Mouse (Mus musculus) spleen, adult 2 months (tissue): ENCODE measurements at regions not wholly inside any gene's neighbourhood (a gene's known extent, or its start where the extent isn't known, plus 50 kb on each side); places are given as distances from the start of the nearest gene placed in this dataset.

Source experiments
- DNase-seq, 2 experiments: peaks; one replicate each; pipeline versions ENCODE4 v3.0.0 to v3.0.0-alpha.2; 2012 to 2021; ENCODE audit warnings: low spot score in 2 of 2, low read depth in 1 of 2
- H3K27ac ChIP-seq: fragments of 200-500 bp; 2 replicates; pipeline ENCODE4 v1.5.1; 2012; ENCODE audit warnings: low read length, inconsistent platforms; ENCODE audit not compliant: insufficient read depth
- H3K27me3 ChIP-seq: fragments of 200-500 bp; 2 replicates; pipeline ENCODE4 v1.6.1; 2012; ENCODE audit warnings: mild to moderate bottlenecking, moderate library complexity, low read length, inconsistent platforms; ENCODE audit not compliant: control insufficient read depth, insufficient read depth
- H3K36me3 ChIP-seq: fragments of 200-500 bp; 2 replicates; pipeline ENCODE4 v1.6.1; 2012; ENCODE audit warnings: mild to moderate bottlenecking, low read length, inconsistent platforms; ENCODE audit not compliant: control insufficient read depth, insufficient read depth
- H3K4me1 ChIP-seq: fragments of 200-500 bp; 2 replicates; pipeline ENCODE4 v1.6.1; 2011; ENCODE audit warnings: inconsistent platforms; ENCODE audit not compliant: control insufficient read depth, insufficient read depth, insufficient read length
- H3K4me3 ChIP-seq: fragments of 200-500 bp; 2 replicates; pipeline ENCODE4 v1.5.1; 2011; ENCODE audit warnings: mild to moderate bottlenecking, inconsistent platforms; ENCODE audit not compliant: insufficient read depth, insufficient read length; ENCODE audit errors: extremely low read depth
- CTCF ChIP-seq: fragments of 200-500 bp; IDR thresholded peaks from 2 replicates; pipeline ENCODE4 v1.5.1; 2011; ENCODE audit warnings: mild to moderate bottlenecking, inconsistent platforms; ENCODE audit not compliant: insufficient read depth, insufficient read length, insufficient replicate concordance; ENCODE audit errors: extremely low read depth
- POLR2A ChIP-seq: fragments of 200-500 bp; IDR thresholded peaks from 2 replicates; pipeline ENCODE4 v1.6.1; 2011; ENCODE audit warnings: low read depth, low read length, inconsistent platforms
- WGBS: fragments of 180-500 bp; shearing (Covaris S2); methylation state at CpG from one replicate; pipeline ENCODE4 v1.1.7; 2018; 5-methylcytosine and 5-hydroxymethylcytosine counted together

DNA sequence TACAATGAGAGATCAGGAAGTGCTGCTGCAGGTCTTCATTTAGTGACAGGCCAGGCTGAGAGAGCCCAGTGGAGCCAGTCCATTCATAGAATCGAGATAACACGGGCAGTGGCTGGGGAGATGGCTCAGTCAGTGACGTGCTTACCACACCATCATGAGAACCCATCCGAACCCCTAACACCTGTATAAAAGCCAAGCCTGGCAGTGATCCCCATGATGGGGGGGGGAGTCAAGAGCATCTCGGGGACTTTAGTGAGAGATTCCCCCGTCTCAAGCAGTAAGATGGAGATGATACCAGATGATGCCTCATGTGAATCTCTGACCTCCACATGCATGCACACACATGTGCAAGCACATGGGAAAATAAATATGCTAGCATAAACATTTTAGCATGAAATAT, 99.7 kb upstream of the Rbms3 start:
- TF ChIP-seq POLR2A (no peak), CTCF (no peak)
- WGBS = 92% methylated on average over 6 of the region's 6 CpGs
- Histone ChIP-seq H3K27me3 (no peaks in the 10 kb centered on the region), H3K4me1 (no peaks in the 10 kb centered on the region), H3K4me3 (no peak overlapping the region), H3K27ac (no peak overlapping the region), H3K36me3 (no peaks in the 10 kb centered on the region)
- no peak for DNase-seq

DNA sequence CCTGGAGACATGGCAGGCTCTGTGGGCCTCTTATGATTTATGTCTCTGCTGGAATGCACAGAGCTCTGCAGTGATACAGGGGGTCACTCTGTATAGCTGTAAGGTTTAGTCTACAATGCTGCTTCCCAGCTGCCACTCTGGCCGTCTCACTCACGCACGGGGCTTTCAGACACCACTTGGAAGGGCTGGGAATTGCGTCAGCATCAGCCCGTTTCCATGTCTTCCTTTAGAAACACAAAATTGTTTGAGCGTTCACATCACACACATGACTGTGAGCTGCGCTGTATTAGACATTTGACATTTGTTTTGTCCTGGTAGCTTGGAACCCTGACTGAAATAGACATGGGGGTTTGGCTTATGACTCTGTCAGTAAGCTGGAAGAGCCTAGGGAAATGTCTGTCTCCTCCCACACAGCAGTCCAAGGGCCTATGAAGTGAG, 90.5 kb upstream of the Rbms3 start:
- Histone ChIP-seq H3K27ac (no peak overlapping the region), H3K4me3 (no peak overlapping the region), H3K27me3 (no peaks in the 10 kb centered on the region), H3K36me3 (no peaks in the 10 kb centered on the region), H3K4me1 (no peaks in the 10 kb centered on the region)
- TF ChIP-seq POLR2A = no peak
- no peak for TF ChIP-seq CTCF
- DNase-seq = no peak
- 88% methylated on average over 7 of the region's 7 CpGs for WGBS

DNA sequence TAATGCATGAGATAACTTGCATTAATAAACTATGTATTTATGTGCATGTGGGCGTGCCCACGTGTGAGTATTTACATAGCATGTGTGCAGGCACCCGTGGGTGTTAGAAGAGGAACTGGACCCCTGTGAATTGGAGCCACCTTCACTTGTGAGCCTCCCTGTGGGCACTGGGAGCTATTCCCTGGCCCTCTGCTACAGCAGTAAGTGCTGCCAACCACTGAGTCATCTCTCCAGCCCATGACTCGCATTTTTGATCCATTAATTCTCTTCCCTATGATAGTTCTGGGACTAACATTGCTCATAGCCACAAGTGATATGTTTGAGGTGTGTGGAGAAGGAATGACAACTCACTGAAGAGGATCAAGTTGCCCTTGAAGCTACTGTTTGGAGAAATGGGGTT, 87.6 kb upstream of the Rbms3 start:
- H3K27ac ChIP-seq = no peak overlapping the region
- no peak for DNase-seq
- H3K4me3 ChIP-seq = no peak overlapping the region
- H3K27me3 ChIP-seq = no peaks in the 10 kb centered on the region
- WGBS = 72% methylated on average over 4 of the region's 4 CpGs
- no peak for TF ChIP-seq POLR2A
- no peaks in the 10 kb centered on the region for H3K36me3 ChIP-seq
- no peaks in the 10 kb centered on the region for H3K4me1 ChIP-seq

DNA sequence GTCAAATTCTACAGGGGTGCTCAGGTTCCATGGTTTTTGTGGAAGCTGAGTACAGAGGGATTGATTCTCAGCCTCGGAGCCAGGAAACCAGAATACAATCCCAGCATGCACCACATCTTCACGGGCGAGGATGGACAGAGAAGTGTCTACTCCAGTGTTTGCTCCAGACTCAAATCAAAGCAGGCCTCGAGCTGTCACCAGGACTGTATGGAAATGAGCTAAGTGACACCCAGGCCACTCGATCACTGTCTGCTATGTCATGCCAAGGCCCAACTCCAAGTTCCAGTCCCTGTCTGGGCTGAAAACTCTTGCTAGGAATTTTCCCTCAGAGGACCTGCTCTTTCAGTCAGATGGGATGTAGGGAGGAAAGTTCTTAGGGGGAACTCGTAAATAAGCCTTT, 86.8 kb upstream of the Rbms3 start:
- WGBS = 89% methylated on average over 6 of the region's 6 CpGs
- no peak for TF ChIP-seq CTCF
- no peak for TF ChIP-seq POLR2A
- Histone ChIP-seq H3K4me3 (no peak overlapping the region), H3K27ac (no peak overlapping the region), H3K4me1 (no peaks in the 10 kb centered on the region), H3K27me3 (no peaks in the 10 kb centered on the region), H3K36me3 (no peaks in the 10 kb centered on the region)
- DNase-seq = no peak

DNA sequence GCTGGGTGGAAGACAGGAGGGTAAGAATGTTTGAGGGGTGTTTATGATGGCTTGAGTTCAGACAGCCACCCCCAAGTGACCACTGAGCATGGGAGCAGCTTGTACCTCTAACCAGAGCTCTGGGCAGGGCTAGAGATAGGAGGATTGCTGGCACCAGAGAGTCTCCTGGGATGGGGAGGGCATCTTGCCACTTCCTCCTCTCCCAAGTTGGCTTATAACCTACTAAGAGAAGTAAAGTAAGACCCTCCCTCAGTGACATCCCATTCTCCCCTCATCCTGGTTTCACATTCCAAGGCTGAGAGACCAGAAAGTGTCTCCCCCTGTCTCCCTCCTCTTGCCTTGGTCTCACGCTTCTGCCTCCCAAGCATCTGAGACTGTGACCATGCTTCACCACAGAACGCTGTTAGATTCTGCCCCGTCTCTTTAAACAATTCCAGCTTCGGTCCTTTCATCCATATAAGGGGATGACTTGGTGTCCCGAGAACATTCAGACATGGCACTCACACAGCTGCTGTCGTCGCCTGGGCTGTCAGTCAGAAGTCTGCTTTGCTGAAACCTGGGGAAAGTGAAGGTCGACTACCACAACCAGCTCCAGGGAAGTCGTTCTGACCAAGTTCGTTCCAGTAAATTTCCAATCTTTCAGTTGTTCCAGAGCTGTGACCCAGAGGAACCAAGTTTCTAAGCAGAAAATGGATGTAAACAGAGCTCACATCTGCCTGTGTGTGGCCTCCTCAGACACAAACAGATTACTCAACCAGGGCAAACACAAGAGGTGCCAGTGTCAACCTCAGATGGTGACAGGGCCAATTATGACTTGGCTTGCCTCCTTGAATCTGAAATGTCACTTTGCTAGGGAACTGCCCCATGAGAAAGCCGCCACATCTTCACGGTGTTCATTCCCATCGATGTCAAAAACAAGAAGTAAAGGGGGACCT, 85.3 kb upstream of the Rbms3 start:
- no peak overlapping the region for H3K4me3 ChIP-seq
- H3K4me1 ChIP-seq = no peaks in the 10 kb centered on the region
- no peaks in the 10 kb centered on the region for H3K27me3 ChIP-seq
- no peaks in the 10 kb centered on the region for H3K36me3 ChIP-seq
- 87% methylated on average over 13 of the region's 13 CpGs for WGBS
- no peak overlapping the region for H3K27ac ChIP-seq
- TF ChIP-seq CTCF (no peak), POLR2A (no peak)
- no peak for DNase-seq

GRCm38 (mm10) chr9:117713121-117713520, 83.4 kb upstream of the Rbms3 start:
- Histone ChIP-seq H3K27me3 (no peaks in the 10 kb centered on the region), H3K36me3 (no peaks in the 10 kb centered on the region), H3K4me1 (no peaks in the 10 kb centered on the region), H3K27ac (no peak overlapping the region), H3K4me3 (no peak overlapping the region)
- WGBS = 92% methylated on average over 4 of the region's 4 CpGs
- TF ChIP-seq CTCF (no peak), POLR2A (no peak)
- DNase-seq = no peak

DNA sequence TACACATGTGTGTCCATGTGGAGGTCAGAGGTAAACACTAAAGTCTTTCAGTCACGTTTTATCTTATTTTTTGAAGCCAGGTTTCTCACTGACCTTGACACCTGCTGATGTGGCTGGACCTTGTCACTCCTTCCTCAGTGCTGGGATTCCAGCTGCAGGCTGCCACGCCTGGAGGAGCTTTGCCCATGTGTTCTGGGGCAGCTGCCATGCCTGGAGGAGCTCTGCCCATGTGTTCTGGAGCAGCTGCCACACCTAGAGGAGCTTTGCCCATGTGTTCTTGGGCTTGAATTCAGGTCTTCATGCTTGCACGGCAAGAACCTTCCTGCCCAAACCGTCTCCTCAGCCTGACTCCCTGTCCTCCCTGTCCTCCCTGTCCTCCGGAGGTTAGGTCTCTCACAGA, 82.1 kb upstream of the Rbms3 start:
- H3K4me3 ChIP-seq = no peak overlapping the region
- no peak for TF ChIP-seq POLR2A
- no peak for TF ChIP-seq CTCF
- 81% methylated on average over 5 of the region's 5 CpGs for WGBS
- H3K27ac ChIP-seq = no peak overlapping the region
- no peaks in the 10 kb centered on the region for H3K27me3 ChIP-seq
- no peaks in the 10 kb centered on the region for H3K4me1 ChIP-seq
- DNase-seq = no peak
- H3K36me3 ChIP-seq = no peaks in the 10 kb centered on the region
